Comparison of ENCODE assay signal across 29 mouse cellular contexts in genomic region chr6:143228696-143229095, GRCm38 (mm10).
A peak's percentile ranks its signal among the peaks of the same experiment; 100 is the strongest.
DNase-seq lines count a peak whose midpoint lies in the region; ATAC-seq lines count a peak whose summit lies in the region.
"Had no signal": no experiment of that assay in that cellular context is flagged by ENCODE, and none has a peak within 500 bp of the region (broad histone marks: within the 10 kb centered on the region; RNA-seq: fewer than 3 reads in every experiment).

No protein-coding gene starts in this region.

- no peak overlapping the region for H3K9ac ChIP-seq in midbrain, embryonic 11.5 days (ENCODE audit: low read length)
- H3K9ac ChIP-seq in midbrain, embryonic 15.5 days: no peak overlapping the region
- H3K9ac ChIP-seq: embryonic facial prominence, embryonic 13.5 days; forebrain, embryonic 12.5 days; forebrain, embryonic 15.5 days; hindbrain, embryonic 13.5 days; intestine, embryonic 15.5 days had no signal

- peak; percentile 8 for DNase-seq in adrenal gland, adult 8-10 months
- DNase-seq in adrenal gland, postnatal 4 days (ENCODE audit: low spot score in 2 of 2): no peak
- DNase-seq in midbrain, embryonic 11.5 days (ENCODE audit: low spot score, missing footprints): peak; percentile 71
- no peak for DNase-seq in frontal cortex, postnatal 14 days (ENCODE audit: low spot score in 2 of 2)
- DNase-seq: B cell, adult 2 months; cerebellum, adult 18-20 months; cerebellum, adult 9-11 months; cerebellum, postnatal 36 days; embryo, embryonic 11 days; gastrocnemius, postnatal 10 days; heart, adult 11 months; heart, postnatal 36 days; kidney, adult 11 months; kidney, adult 8-10 months had no signal

- no peaks in the 10 kb centered on the region for H3K36me3 ChIP-seq in midbrain, embryonic 11.5 days (ENCODE audit: control insufficient read depth, insufficient read depth, low read length)
- H3K36me3 ChIP-seq in midbrain, embryonic 15.5 days (replicated peaks): no peaks in the 10 kb centered on the region
- H3K36me3 ChIP-seq: embryonic facial prominence, embryonic 10.5 days; embryonic facial prominence, embryonic 13.5 days; forebrain, embryonic 12.5 days; forebrain, embryonic 15.5 days; G1E; hindbrain, embryonic 10.5 days; hindbrain, embryonic 13.5 days; intestine, embryonic 15.5 days had no signal

- H3K4me1 ChIP-seq in midbrain, embryonic 11.5 days (ENCODE audit: control insufficient read depth, insufficient read depth, low read length): no peaks in the 10 kb centered on the region
- H3K4me1 ChIP-seq in midbrain, embryonic 15.5 days: no peaks in the 10 kb centered on the region
- H3K4me1 ChIP-seq: embryonic facial prominence, embryonic 10.5 days; embryonic facial prominence, embryonic 13.5 days; forebrain, embryonic 12.5 days; forebrain, embryonic 15.5 days; intestine, embryonic 15.5 days had no signal

- no peak overlapping the region for H3K4me2 ChIP-seq in midbrain, embryonic 11.5 days
- no peak overlapping the region for H3K4me2 ChIP-seq in midbrain, embryonic 15.5 days
- H3K4me2 ChIP-seq: embryonic facial prominence, embryonic 13.5 days; forebrain, embryonic 12.5 days; forebrain, embryonic 15.5 days; heart, embryonic 11.5 days; hindbrain, embryonic 13.5 days; intestine, embryonic 15.5 days had no signal

- no peak overlapping the region for H3K27ac ChIP-seq in midbrain, embryonic 11.5 days (ENCODE audit: low read depth, low read length)
- no peak overlapping the region for H3K27ac ChIP-seq in midbrain, embryonic 15.5 days
- H3K27ac ChIP-seq: embryonic facial prominence, embryonic 10.5 days; embryonic facial prominence, embryonic 13.5 days; forebrain, embryonic 12.5 days; forebrain, embryonic 15.5 days; hindbrain, embryonic 10.5 days; hindbrain, embryonic 13.5 days; intestine, embryonic 15.5 days had no signal

- ATAC-seq in midbrain, embryonic 11.5 days (ENCODE audit: low FRiP score): no peak
- ATAC-seq in midbrain, embryonic 15.5 days (replicated peaks): no peak
- 0 out of 2 replicates have a peak, but pooled peaks have one; percentile 17 for ATAC-seq in megakaryocyte-erythroid progenitor cell, adult 5-6 weeks (replicated peaks; ENCODE audit: low FRiP score, low TSS enrichment, poor library complexity, severe bottlenecking)
- ATAC-seq: forebrain, embryonic 15.5 days; hindbrain, embryonic 16.5 days; intestine, embryonic 15.5 days; Patski had no signal

- H3K9me3 ChIP-seq in midbrain, embryonic 11.5 days (ENCODE audit: control insufficient read depth, low read length): no peaks in the 10 kb centered on the region
- no peaks in the 10 kb centered on the region for H3K9me3 ChIP-seq in midbrain, embryonic 15.5 days
- H3K9me3 ChIP-seq: embryonic facial prominence, embryonic 10.5 days; embryonic facial prominence, embryonic 13.5 days; forebrain, embryonic 12.5 days; forebrain, embryonic 15.5 days; G1E; hindbrain, embryonic 10.5 days; hindbrain, embryonic 13.5 days; intestine, embryonic 15.5 days had no signal

- H3K27me3 ChIP-seq in midbrain, embryonic 11.5 days (ENCODE audit: control insufficient read depth, insufficient read depth, low read length): no peaks in the 10 kb centered on the region
- H3K27me3 ChIP-seq in midbrain, embryonic 15.5 days (replicated peaks): no peaks in the 10 kb centered on the region
- H3K27me3 ChIP-seq: CH12.LX; embryonic facial prominence, embryonic 13.5 days; forebrain, embryonic 12.5 days; forebrain, embryonic 15.5 days; hindbrain, embryonic 13.5 days; intestine, embryonic 15.5 days; Patski had no signal

- 83% methylated on average over 5 of the region's 5 CpGs for WGBS in midbrain, embryonic 11.5 days
- WGBS in midbrain, embryonic 15.5 days: 83% methylated on average over 5 of the region's 5 CpGs

- H3K4me3 ChIP-seq in midbrain, embryonic 11.5 days (ENCODE audit: low read depth, low read length): no peak overlapping the region
- no peak overlapping the region for H3K4me3 ChIP-seq in midbrain, embryonic 15.5 days
- H3K4me3 ChIP-seq: embryonic facial prominence, embryonic 10.5 days; embryonic facial prominence, embryonic 13.5 days; erythroblast, embryonic 14.5 days; forebrain, embryonic 12.5 days; forebrain, embryonic 15.5 days; hindbrain, embryonic 10.5 days; hindbrain, embryonic 13.5 days; intestine, embryonic 15.5 days had no signal

Comparison
In these comparisons a context has a peak if more than half of its experiments do, and no peak if none do; other contexts are left out.
1. DNase-seq: peak in adrenal gland, adult 8-10 months (single experiment) and midbrain, embryonic 11.5 days (single experiment); none in adrenal gland, postnatal 4 days (0 of 2) and frontal cortex, postnatal 14 days (0 of 2).